Mouse (Mus musculus) retina, postnatal 1 day (tissue): ENCODE measurements at regions not wholly inside any gene's neighbourhood (a gene's known extent, or its start where the extent isn't known, plus 50 kb on each side); places are given as distances from the start of the nearest gene placed in this dataset.
A peak's percentile ranks its signal among the peaks of the same experiment; 100 is the strongest.

Experiments used
- DNase-seq: peaks from one replicate; pipeline ENCODE4 v3.0.0-alpha.2; 2012

- peak; percentile 72 for DNase-seq
These were observed 149.7 kb downstream of the Etv1 start for GRCm38 (mm10) chr12:38928786-38929351.

- peak; percentile 32 for DNase-seq
These were observed 150.5 kb downstream of the Etv1 start for GRCm38 (mm10) chr12:38929644-38930043.

- no peak for DNase-seq
These were observed 152.6 kb downstream of the Etv1 start for GRCm38 (mm10) chr12:38931769-38932168.

- no peak for DNase-seq
These were observed 180.4 kb downstream of the Etv1 start for GRCm38 (mm10) chr12:38959605-38960004.

DNA sequence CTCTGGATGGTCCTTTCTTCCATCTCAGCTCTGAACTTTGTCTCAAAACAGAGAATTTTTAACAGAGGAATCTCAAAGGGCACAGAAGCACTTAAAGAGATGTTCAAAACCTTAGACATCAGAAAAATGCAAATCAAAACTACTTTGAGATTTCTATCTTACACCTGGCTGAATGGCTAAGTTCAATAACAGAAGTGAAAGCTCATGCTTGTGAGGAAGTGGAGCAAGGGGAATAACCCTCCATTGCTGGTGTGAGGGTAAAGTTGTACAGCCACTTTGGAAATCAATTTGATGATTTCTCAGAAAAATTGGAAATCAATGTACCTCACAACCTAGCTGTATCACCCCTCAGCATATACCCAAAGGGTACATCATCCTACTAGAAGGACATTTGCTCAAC, 183.1 kb downstream of the Etv1 start:
- DNase-seq, result no peak

DNA sequence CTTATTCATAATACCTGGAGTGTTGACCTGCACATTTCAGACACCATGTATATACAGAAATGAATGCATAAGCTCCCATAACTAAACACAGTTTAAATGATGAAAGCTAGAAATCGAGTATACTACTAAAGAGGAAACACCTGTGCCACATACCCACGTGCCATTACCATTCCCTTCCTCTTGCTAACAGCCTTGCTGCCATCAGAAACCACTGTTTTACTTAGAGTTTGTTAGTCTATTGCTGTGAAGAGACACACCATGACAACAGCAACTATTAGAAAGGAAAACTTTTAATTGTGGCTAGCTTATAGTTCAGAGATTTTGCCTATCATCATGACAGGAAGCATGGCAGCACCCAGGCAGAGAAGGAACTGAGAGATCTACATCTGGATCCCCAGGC, 191.2 kb downstream of the Etv1 start:
- DNase-seq, result no peak

GRCm38 (mm10) chr12:38972205-38972604, 193.0 kb downstream of the Etv1 start:
- DNase-seq, result no peak

GRCm38 (mm10) chr12:38975508-38975907, 196.3 kb downstream of the Etv1 start:
- DNase-seq, result no peak

- DNase-seq, result no peak
These were observed 203.2 kb downstream of the Etv1 start for GRCm38 (mm10) chr12:38982423-38982822.

GRCm38 (mm10) chr12:38985909-38986308, 206.7 kb downstream of the Etv1 start:
- DNase-seq, result no peak

- no peak for DNase-seq
These were observed 207.2 kb downstream of the Etv1 start for GRCm38 (mm10) chr12:38986346-38986745.

GRCm38 (mm10) chr12:38987277-38987676, 208.1 kb downstream of the Etv1 start:
- no peak for DNase-seq

DNA sequence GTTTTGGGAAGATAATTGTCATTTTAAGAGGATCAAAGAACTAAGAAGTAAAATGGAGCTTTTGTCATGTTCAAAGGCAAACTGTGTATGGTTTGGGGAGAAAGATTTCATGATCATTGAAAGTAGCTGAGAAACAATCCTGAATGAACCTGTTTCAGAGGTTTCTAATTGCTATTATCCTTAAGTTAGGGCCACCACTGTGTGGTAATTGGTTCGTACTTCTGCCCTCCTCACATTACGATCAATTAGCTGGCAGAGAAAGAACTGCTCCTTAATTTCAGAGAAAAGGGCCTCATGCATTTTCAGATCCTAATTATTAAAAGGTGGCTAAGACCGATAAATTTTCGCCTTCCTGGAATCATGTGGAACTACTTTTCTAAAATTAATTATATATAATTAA, 208.6 kb downstream of the Etv1 start:
- DNase-seq, result no peak

DNA sequence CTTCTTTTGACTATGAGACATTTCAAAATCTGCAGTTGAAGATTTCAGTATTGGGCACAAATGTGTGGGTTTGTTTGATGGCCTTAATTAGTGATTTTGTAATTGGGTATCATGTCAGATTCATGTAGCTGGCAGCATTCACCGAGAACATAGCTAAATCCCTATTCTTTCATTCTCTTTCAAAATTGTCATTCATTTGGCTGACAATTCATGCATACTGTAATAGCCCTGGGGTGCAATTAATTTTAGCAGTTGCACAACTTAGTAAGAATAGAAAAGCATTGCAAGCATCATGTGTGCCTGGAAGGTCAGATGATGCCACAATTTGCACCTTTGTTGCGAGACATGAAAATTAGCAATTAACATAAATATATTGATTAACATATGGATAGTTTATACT, 248.0 kb downstream of the Etv1 start:
- DNase-seq, result peak; percentile 93

DNA sequence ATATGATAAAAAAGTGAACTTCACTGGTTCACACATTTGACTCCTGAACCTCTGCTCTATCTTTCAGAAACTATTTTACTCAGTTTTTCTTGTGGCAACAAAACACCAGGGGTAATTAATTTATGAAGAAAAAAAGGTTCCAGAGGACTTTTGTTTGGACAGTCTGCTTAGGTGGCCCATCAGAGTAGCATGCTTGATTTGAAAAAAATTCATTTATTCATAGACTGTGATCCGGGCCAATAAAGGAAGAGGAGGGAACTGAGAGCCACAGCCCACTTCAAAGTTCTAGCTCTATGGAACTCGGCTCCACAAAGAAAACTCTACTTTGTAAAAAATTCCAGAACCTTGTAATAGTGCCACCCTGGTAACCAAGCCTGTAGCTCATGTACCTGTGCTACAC, 248.8 kb downstream of the Etv1 start:
- DNase-seq, result no peak

- no peak for DNase-seq
These were observed 254.8 kb downstream of the Etv1 start for GRCm38 (mm10) chr12:39033982-39034381.

GRCm38 (mm10) chr12:39036466-39037037, 257.4 kb downstream of the Etv1 start:
- no peak for DNase-seq

- DNase-seq, result no peak
These were observed 258.9 kb downstream of the Etv1 start for GRCm38 (mm10) chr12:39038077-39038476.

- DNase-seq, result no peak
These were observed 259.5 kb downstream of the Etv1 start for GRCm38 (mm10) chr12:39038656-39039055.

DNA sequence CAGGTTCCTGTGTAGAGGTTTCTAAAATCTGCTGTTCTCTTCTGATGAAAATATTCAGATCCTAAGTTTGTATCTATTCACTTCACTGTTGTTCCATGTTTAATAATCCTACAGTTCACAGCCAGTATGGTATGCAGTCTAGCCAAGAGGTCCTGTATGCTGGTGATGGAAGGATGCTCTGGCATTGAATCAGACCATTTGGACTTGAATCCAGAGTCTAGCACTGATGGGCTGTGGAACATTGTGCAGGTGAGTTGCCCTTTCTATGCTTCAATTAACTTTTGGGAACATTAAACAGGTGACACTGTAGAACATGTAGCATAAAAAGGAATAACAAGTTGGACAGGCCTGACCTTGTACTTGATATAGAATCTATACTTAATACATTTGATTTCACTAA, 267.9 kb downstream of the Etv1 start:
- no peak for DNase-seq

DNA sequence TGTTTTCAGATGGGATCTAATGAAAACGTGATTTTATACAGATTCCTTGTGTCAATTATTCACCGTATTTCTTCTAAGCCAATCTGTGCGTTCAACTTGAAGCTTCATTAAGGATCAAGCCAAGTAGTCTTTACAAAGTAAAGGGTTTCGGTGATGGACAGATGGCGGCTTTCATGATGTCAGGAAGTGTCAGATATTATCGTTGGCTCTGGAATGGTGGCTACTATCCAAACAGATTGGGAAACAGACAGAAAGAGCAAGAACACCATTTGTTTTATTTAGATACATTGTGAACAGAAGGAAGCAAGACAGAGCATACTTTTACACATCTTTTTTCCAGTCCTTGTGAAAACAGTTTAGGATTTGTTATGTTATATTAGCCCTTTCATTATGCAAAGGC, 269.3 kb downstream of the Etv1 start:
- no peak for DNase-seq

DNA sequence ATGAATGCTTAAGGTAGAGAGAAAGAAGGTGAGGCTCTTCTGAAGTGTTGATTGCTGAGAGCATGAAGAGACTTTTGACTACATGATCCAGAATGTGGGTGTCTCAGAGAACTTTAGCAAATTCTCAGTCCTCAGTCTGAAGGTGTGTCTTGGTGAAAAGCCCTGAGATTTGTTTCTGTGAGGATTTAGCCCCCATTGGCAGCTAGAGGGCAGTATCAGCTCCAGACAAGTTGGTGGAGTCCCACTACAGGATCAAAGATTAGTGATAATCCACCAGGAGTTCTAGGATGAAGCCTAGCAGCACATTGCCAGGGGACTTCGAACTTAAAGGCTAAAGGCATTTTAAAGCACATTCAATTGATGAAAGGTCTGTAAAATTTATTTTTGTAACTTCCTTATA, 269.8 kb downstream of the Etv1 start:
- DNase-seq, result peak; percentile 16

GRCm38 (mm10) chr12:39070331-39071045, 291.3 kb downstream of the Etv1 start:
- DNase-seq, result no peak

DNA sequence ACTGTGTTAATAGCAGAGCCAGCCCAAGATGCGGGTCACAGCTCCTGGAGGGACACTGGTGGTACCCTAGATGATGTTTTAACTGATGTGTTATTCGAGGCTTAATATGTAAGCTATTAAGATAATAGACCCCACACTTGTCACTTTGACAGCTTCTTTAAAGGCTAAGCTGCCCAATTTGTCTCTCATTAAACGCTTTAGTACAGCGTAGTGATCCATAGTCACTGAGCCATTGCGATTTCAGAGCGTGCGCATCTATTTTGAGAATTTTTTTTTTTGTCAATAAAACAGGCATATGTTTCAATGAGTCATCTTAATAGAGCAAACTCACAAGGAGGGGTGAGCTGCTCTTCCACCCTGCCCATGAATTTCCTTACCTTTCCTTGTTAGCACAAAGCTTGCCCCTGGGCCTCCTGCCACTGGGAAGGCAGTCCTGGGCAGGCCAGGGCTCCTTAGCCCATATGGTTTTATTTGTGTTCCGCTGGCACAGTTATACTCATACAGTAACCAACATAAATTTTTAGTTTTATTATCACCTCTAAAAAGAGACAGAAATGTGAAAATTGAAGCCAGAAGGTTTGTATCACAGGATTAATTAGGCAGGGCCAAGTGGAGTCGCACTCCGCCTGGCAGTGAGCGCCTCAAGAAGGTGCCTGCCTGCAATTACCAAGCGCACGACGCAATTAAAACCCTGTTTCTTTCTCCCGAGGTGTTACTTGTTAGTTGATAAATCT, 294.3 kb downstream of the Etv1 start:
- DNase-seq, result no peak
